Mouse (Mus musculus) forebrain, embryonic 15.5 days (tissue): ENCODE results near the gene Zfp972. TPM values are rescaled to one million over a fixed set of nuclear protein-coding genes. Genes with fewer than 3 reads are reported as not detected.
"Not testable (repeated sequence)": the region's sequence is repeated elsewhere in the genome, so short reads cannot be mapped to it uniquely, and the experiment has no call there.

ENCODE experiments used
- ATAC-seq: fragments of 200-750 bp; cut with Nextera tagmentation; replicated peaks from 2 replicates; pipeline ENCODE4 v1.8.0; 2017; ENCODE audit warnings: mild to moderate bottlenecking, moderate TSS enrichment, moderate library complexity
- H3K27ac ChIP-seq: fragments of 300-500 bp; sonication (generic); replicated peaks from 2 replicates; pipeline ENCODE4 v1.5.1; 2015; ENCODE audit warnings: mild to moderate bottlenecking, inconsistent platforms
- H3K27me3 ChIP-seq: fragments of 300-500 bp; sonication (generic); 2 replicates; pipeline ENCODE4 v1.6.1; 2015; ENCODE audit warnings: inconsistent platforms
- H3K36me3 ChIP-seq: fragments of 300-500 bp; sonication (generic); 2 replicates; pipeline ENCODE4 v1.6.1; 2015; ENCODE audit warnings: mild to moderate bottlenecking, inconsistent platforms
- H3K4me1 ChIP-seq: fragments of 300-500 bp; sonication (generic); 2 replicates; pipeline ENCODE4 v1.6.1; 2015; ENCODE audit warnings: inconsistent platforms
- H3K4me2 ChIP-seq: fragments of 300-500 bp; sonication (generic); replicated peaks from 2 replicates; pipeline ENCODE4 v1.6.1; 2015; ENCODE audit warnings: mild to moderate bottlenecking, inconsistent platforms
- H3K4me3 ChIP-seq: fragments of 300-500 bp; sonication (generic); 2 replicates; pipeline ENCODE4 v1.5.1; 2015; ENCODE audit warnings: mild to moderate bottlenecking, inconsistent platforms
- H3K9ac ChIP-seq: fragments of 300-500 bp; sonication (generic); replicated peaks from 2 replicates; pipeline ENCODE4 v1.6.1; 2015; ENCODE audit warnings: mild to moderate bottlenecking, inconsistent platforms
- H3K9me3 ChIP-seq: fragments of 300-500 bp; sonication (generic); 2 replicates; pipeline ENCODE4 v1.6.1; 2016; ENCODE audit warnings: inconsistent platforms
- WGBS: fragments of 180-500 bp; shearing (Covaris S2); methylation state at CpG from one replicate; pipeline ENCODE4 v1.1.7; 2015; ENCODE audit warnings: mixed read lengths; 5-methylcytosine and 5-hydroxymethylcytosine counted together
- polyA plus RNA-seq: library from polyadenylated mRNA; unstranded; fragments of >200 nt; fragmentation: Nextera tagmentation; extraction: Ambion mirVana; gene quantifications from 2 replicates; pipeline ENCODE4 v1.2.1, GENCODE M21; 2015

Zfp972 gene
- 0.61 and 0.67 TPM in 2 replicates for polyA plus RNA-seq

- not testable (repeated sequence) for H3K9ac ChIP-seq, H3K4me3 ChIP-seq, H3K4me2 ChIP-seq, H3K27ac ChIP-seq, H3K9me3 ChIP-seq, H3K27me3 ChIP-seq, H3K4me1 ChIP-seq, H3K36me3 ChIP-seq, ATAC-seq
- 68% methylated on average over 4 of the region's 5 CpGs for WGBS
Observed at GRCm38 (mm10) chr2:177925563-177926103, at the start of gene Zfp972. Zfp972 (minus strand) TSS chr2:177925613.

GRCm38 (mm10) chr2:177974814-177975213, 49.4 kb upstream of the Zfp972 start:
- not testable (repeated sequence) for H3K36me3 ChIP-seq, H3K4me1 ChIP-seq, H3K27ac ChIP-seq, H3K27me3 ChIP-seq, H3K9ac ChIP-seq, H3K4me2 ChIP-seq, ATAC-seq, H3K4me3 ChIP-seq, H3K9me3 ChIP-seq
- 80% methylated on average over 7 of the region's 7 CpGs for WGBS

GRCm38 (mm10) chr2:177957145-177957544, 31.7 kb upstream of the Zfp972 start, which contains the start of gene Gm14326:
Gm14326 (minus strand) TSS chr2:177957297.
- 0% methylated on average over 7 of the region's 7 CpGs for WGBS
- not testable (repeated sequence) for H3K36me3 ChIP-seq, H3K4me1 ChIP-seq, H3K27ac ChIP-seq, H3K27me3 ChIP-seq, H3K9me3 ChIP-seq, ATAC-seq
- H3K4me2 ChIP-seq, result peak within 1 kb of the TSS; percentile 43
- peak within 1 kb of the TSS; percentile 48 for H3K4me3 ChIP-seq
- peak within 1 kb of the TSS; percentile 46 for H3K9ac ChIP-seq

- WGBS, result under 1% methylated on average over 18 of the region's 18 CpGs
- not testable (repeated sequence) for H3K9me3 ChIP-seq, ATAC-seq, H3K27me3 ChIP-seq, H3K27ac ChIP-seq, H3K4me1 ChIP-seq, H3K36me3 ChIP-seq
- peak overlapping the region; percentile 48 for H3K4me3 ChIP-seq
- peak overlapping the region; percentile 43 for H3K4me2 ChIP-seq
- H3K9ac ChIP-seq, result peak overlapping the region; percentile 46
Observed at GRCm38 (mm10) chr2:177956734-177957133, 31.3 kb upstream of the Zfp972 start.

DNA sequence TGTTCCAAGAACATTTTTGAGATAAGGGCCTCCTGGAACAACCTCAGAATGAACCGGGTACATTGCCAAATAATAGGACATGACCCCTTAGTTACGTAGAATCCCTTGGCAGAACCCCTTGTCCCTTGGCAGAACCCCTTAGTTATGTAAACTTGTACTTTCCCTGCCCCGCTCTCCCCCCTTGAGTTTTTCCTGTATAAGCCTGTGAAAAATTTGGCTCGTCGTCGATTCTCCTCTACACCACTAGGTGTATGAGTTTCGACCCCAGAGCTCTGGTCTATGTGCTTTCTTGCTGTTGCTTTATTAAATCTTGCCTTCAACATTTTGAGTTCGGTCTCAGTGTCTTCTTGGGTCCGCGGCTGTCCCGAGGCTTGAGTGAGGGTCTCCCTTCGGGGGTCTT, 22.1 kb downstream of the Zfp972 start:
- not testable (repeated sequence) for H3K9ac ChIP-seq, H3K27me3 ChIP-seq, H3K4me2 ChIP-seq, H3K27ac ChIP-seq, H3K36me3 ChIP-seq, H3K4me1 ChIP-seq, H3K4me3 ChIP-seq, ATAC-seq, H3K9me3 ChIP-seq
- 93% methylated on average over 3 of the region's 12 CpGs for WGBS

- 85% methylated on average over 2 of the region's 3 CpGs for WGBS
- not testable (repeated sequence) for H3K27me3 ChIP-seq, H3K27ac ChIP-seq, H3K4me3 ChIP-seq, H3K9me3 ChIP-seq, H3K4me2 ChIP-seq, H3K4me1 ChIP-seq, H3K9ac ChIP-seq, H3K36me3 ChIP-seq, ATAC-seq
Observed at GRCm38 (mm10) chr2:177898171-177898570, 27.2 kb downstream of the Zfp972 start.

GRCm38 (mm10) chr2:177897046-177897578, 28.3 kb downstream of the Zfp972 start, which contains the start of gene Gm14327:
Gm14327 (plus strand) TSS chr2:177897096.
- ATAC-seq, H3K4me1 ChIP-seq, H3K9ac ChIP-seq, H3K27ac ChIP-seq, H3K27me3 ChIP-seq, H3K36me3 ChIP-seq, H3K4me2 ChIP-seq, H3K9me3 ChIP-seq: not testable (repeated sequence)
- WGBS, result 55% methylated on average over 9 of the region's 13 CpGs
- H3K4me3 ChIP-seq, result peak within 1 kb of the TSS; percentile 18; the same call in 1 of the 2 replicates

- not testable (repeated sequence) for H3K4me2 ChIP-seq, H3K9ac ChIP-seq, H3K27ac ChIP-seq, H3K36me3 ChIP-seq, H3K27me3 ChIP-seq, ATAC-seq, H3K4me3 ChIP-seq, H3K4me1 ChIP-seq, H3K9me3 ChIP-seq
- WGBS, result 94% methylated on average over 13 of the region's 14 CpGs
Observed at GRCm38 (mm10) chr2:177887743-177888142, 37.7 kb downstream of the Zfp972 start.

DNA sequence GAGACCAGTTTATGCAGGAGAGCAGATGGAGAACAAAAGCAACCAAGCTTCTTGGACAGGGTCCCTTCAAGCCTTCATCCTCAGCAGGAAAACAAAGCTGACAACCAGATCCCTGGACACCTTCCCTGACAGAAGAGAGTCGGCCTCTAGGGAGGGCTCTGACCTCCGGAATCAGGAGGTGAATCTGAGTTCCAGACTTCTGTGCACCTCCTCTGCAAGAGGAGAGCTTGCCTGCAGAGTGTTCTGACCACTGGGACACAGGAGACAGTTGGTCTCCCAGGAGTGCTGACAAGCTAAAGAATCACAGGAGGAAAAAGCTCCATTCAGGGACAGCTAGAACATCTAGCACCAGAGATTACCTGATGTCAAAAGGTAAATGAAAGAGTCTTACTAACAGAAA, 63.2 kb downstream of the Zfp972 start:
- not testable (repeated sequence) for H3K4me2 ChIP-seq, H3K9me3 ChIP-seq, H3K4me1 ChIP-seq, ATAC-seq, H3K27ac ChIP-seq, H3K4me3 ChIP-seq, H3K36me3 ChIP-seq, H3K27me3 ChIP-seq, H3K9ac ChIP-seq
- 91% methylated on average over 2 of the region's 2 CpGs for WGBS

Other genes with a start within 250 kb of the Zfp972 start
- gene Gm14322, start 166.3 kb downstream of the Zfp972 start, polyA plus RNA-seq, result 7.8 and 9.1 TPM in 2 replicates
- gene Gm14325, start 85.3 kb downstream of the Zfp972 start, polyA plus RNA-seq, result 33.5 and 35.4 TPM in 2 replicates
- 2.3 and 2.4 TPM in 2 replicates for gene Gm14327, start 28.5 kb downstream of the Zfp972 start, polyA plus RNA-seq
- gene Gm14326, start 31.7 kb upstream of the Zfp972 start, polyA plus RNA-seq, result 14.4 and 14.5 TPM in 2 replicates
- gene Zfp971, start 97.7 kb upstream of the Zfp972 start, polyA plus RNA-seq, result 8.7 and 8.9 TPM in 2 replicates
- 13.4 TPM in 2 replicates for gene Zfp931, start 152.9 kb upstream of the Zfp972 start, polyA plus RNA-seq
- gene Phactr3, start 193.4 kb upstream of the Zfp972 start, polyA plus RNA-seq, result 53.9 and 57.5 TPM in 2 replicates